Mouse (Mus musculus) forebrain, embryonic 10.5 days (tissue): ENCODE data around the gene Hsd17b12. TPM values are rescaled to one million over a fixed set of nuclear protein-coding genes. Genes with fewer than 3 reads are reported as not detected.

ENCODE experiments used
- DNase-seq: peaks from one replicate; pipeline ENCODE4 v3.0.0-alpha.2; 2017; ENCODE audit warnings: low spot score; ENCODE audit errors: extremely low spot score
- H3K27ac ChIP-seq: fragments of 300-500 bp; sonication (generic); 2 replicates; pipeline ENCODE4 v1.5.1; 2016; ENCODE audit warnings: mild to moderate bottlenecking
- H3K27me3 ChIP-seq: fragments of 300-500 bp; sonication (generic); 2 replicates; pipeline ENCODE4 v1.6.1; 2016; ENCODE audit warnings: mild to moderate bottlenecking; ENCODE audit not compliant: poor library complexity, severe bottlenecking
- H3K36me3 ChIP-seq: fragments of 300-500 bp; sonication (generic); replicated peaks from 2 replicates; pipeline ENCODE4 v1.6.1; 2016; ENCODE audit warnings: mild to moderate bottlenecking, moderate library complexity
- H3K4me1 ChIP-seq: fragments of 300-500 bp; sonication (generic); 2 replicates; pipeline ENCODE4 v1.6.1; 2016
- H3K4me3 ChIP-seq: fragments of 300-500 bp; sonication (generic); 2 replicates; pipeline ENCODE4 v1.5.1; 2016; ENCODE audit warnings: mild to moderate bottlenecking, moderate library complexity
- H3K9me3 ChIP-seq: fragments of 300-500 bp; sonication (generic); 2 replicates; pipeline ENCODE4 v1.6.1; 2016; ENCODE audit warnings: mild to moderate bottlenecking, moderate library complexity
- WGBS: fragments of 180-500 bp; shearing (Covaris S2); methylation state at CpG from one replicate; pipeline ENCODE4 v1.1.7; 2016; 5-methylcytosine and 5-hydroxymethylcytosine counted together
- polyA plus RNA-seq: library from polyadenylated mRNA; unstranded; fragments of >200 nt; fragmentation: Nextera tagmentation; extraction: Ambion mirVana; gene quantifications from 2 replicates; pipeline ENCODE4 v1.2.1, GENCODE M21; 2016

The Hsd17b12 gene
- polyA plus RNA-seq, 1 experiment from 2014 or later: 142 TPM

GRCm38 (mm10) chr2:94144520-94145145, 13.1 kb downstream of the Hsd17b12 start:
- no peak overlapping the region for H3K4me3 ChIP-seq
- no peak overlapping the region for H3K27ac ChIP-seq
- no peaks in the 10 kb centered on the region for H3K27me3 ChIP-seq
- no peaks in the 10 kb centered on the region for H3K4me1 ChIP-seq
- no peaks in the 10 kb centered on the region for H3K36me3 ChIP-seq
- no peak for DNase-seq
- H3K9me3 ChIP-seq: no peaks in the 10 kb centered on the region
- WGBS: 96% methylated on average over 7 of the region's 7 CpGs

- Histone ChIP-seq H3K9me3 (no peaks in the 10 kb centered on the region), H3K4me3 (no peak overlapping the region), H3K4me1 (no peaks in the 10 kb centered on the region), H3K27ac (no peak overlapping the region), H3K36me3 (no peaks in the 10 kb centered on the region), H3K27me3 (no peaks in the 10 kb centered on the region)
- DNase-seq: no peak
- WGBS: 72% methylated on average over 3 of the region's 3 CpGs
Measured at GRCm38 (mm10) chr2:94141293-94141692, 16.5 kb downstream of the Hsd17b12 start.

DNA sequence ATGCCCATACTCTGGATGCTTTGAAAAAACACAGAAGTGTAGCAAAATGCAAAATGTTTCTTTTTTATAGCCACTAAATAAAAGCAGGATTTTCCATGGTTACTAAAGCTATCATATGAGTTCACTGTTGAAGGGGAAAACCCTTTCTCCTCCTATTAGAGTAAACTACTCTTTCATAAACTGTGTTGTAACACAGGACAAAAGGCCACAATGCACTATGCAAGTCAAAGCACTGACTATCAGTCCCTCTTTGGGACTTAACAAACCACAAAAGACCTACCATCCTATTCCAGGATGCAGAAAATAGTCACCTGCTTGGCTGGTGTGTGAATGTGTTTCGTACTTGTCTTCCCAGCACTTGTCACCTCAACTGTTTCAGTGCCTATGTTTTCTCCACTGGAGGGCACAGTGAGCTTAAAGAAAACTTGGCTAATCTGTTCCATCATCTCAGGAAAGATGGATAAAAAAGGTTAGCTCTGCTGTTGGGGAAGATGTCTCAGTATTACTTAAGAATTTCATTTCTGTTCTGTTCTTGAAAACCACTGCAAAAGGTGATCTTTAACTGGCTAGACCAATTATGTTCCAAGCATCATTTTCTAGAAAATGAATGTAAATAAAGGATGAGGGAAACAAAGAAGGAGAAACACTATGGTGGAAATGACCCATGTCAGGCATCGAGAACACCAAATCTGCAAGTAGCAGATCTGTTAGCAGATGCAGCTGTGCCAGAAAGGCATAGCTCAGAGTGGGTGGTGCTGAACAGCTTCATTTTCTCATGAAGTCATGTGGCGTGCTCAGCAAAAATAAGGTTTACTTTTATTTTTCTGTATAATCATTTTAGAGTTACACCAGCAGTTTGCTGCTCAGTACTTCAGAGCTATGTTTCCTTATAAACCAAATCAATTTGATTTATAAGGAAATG, 19.0 kb downstream of the Hsd17b12 start:
- Histone ChIP-seq H3K4me1 (no peaks in the 10 kb centered on the region), H3K36me3 (no peaks in the 10 kb centered on the region), H3K27ac (no peak overlapping the region), H3K4me3 (no peak overlapping the region), H3K27me3 (no peaks in the 10 kb centered on the region), H3K9me3 (no peaks in the 10 kb centered on the region)
- 95% methylated on average over 3 of the region's 3 CpGs for WGBS
- DNase-seq: no peak

DNA sequence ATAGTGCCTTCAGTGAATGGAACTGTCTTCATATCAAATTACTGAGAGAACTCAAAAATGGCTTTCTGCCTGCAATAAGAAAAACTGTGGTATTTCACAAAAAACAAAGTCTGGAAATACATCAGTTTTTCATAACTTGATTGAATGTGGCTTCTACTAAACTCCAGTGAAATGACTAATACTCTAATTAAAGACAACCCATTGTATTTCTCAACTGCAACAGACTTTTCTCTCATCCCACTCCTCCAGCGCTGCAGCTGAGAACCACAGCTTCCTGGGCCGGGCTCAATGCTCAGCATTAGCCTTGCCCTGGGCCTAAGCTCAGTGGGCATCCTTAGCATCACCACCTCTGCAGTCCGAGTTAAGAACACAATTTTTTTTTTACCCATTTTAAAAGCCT, 20.9 kb downstream of the Hsd17b12 start:
- Histone ChIP-seq H3K4me1 (no peaks in the 10 kb centered on the region), H3K4me3 (no peak overlapping the region), H3K27ac (no peak overlapping the region), H3K27me3 (no peaks in the 10 kb centered on the region), H3K9me3 (no peaks in the 10 kb centered on the region), H3K36me3 (0 out of 2 replicates have a peak, but pooled peaks cover 4% of the 10 kb centered on the region)
- 95% methylated on average over 3 of the region's 3 CpGs for WGBS
- no peak for DNase-seq

DNA sequence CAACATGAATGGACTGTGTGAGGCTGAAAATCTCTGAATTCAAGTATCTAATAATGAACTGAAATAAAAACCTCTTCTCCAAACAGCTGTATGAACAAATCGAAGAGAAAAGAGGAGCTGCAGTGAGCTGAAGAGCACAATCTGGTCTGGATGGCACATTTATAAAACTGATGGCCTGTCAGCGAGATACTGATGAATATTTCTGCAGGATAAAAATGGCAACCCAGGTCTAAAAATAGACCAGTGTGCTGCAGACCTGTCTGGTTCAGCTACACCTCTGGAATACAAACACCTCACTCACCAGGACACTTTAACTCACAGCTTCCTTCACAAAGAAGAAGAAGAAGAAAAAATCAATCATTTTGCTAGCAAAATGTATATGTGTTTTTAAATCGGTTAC, 29.3 kb downstream of the Hsd17b12 start:
- 94% methylated on average over 3 of the region's 3 CpGs for WGBS
- Histone ChIP-seq H3K9me3 (no peaks in the 10 kb centered on the region), H3K27me3 (no peaks in the 10 kb centered on the region), H3K27ac (no peak overlapping the region), H3K4me3 (no peak overlapping the region), H3K36me3 (0 out of 2 replicates have a peak, but pooled peaks cover 4% of the 10 kb centered on the region), H3K4me1 (peaks cover 19% of the 10 kb centered on the region)
- DNase-seq: no peak

- Histone ChIP-seq H3K27ac (peak overlapping the region; percentile 71; the same call in 1 of the 2 replicates), H3K4me1 (peaks cover 36% of the 10 kb centered on the region), H3K36me3 (no peaks in the 10 kb centered on the region), H3K27me3 (no peaks in the 10 kb centered on the region), H3K9me3 (no peaks in the 10 kb centered on the region), H3K4me3 (no peak overlapping the region; the same call in 1 of the 2 replicates)
- WGBS: 66% methylated on average over 7 of the region's 7 CpGs
- no peak for DNase-seq
Measured at GRCm38 (mm10) chr2:94122182-94123041, 35.4 kb downstream of the Hsd17b12 start.

GRCm38 (mm10) chr2:94103758-94104157, 54.0 kb downstream of the Hsd17b12 start:
- no peaks in the 10 kb centered on the region for H3K27me3 ChIP-seq
- peaks cover 3% of the 10 kb centered on the region; the same call in 1 of the 2 replicates for H3K4me1 ChIP-seq
- 90% methylated on average over 2 of the region's 2 CpGs for WGBS
- no peak for DNase-seq
- H3K36me3 ChIP-seq: peaks cover 28% of the 10 kb centered on the region
- no peak overlapping the region for H3K27ac ChIP-seq
- no peaks in the 10 kb centered on the region for H3K9me3 ChIP-seq
- H3K4me3 ChIP-seq: no peak overlapping the region

GRCm38 (mm10) chr2:94089901-94090300, 67.9 kb downstream of the Hsd17b12 start:
- Histone ChIP-seq H3K36me3 (peaks cover 8% of the 10 kb centered on the region), H3K27ac (no peak overlapping the region), H3K9me3 (no peaks in the 10 kb centered on the region), H3K4me3 (no peak overlapping the region), H3K4me1 (peaks cover 8% of the 10 kb centered on the region; the same call in 1 of the 2 replicates), H3K27me3 (no peaks in the 10 kb centered on the region)
- DNase-seq: no peak
- WGBS: 86% methylated on average over 1 of the region's 1 CpGs

- Histone ChIP-seq H3K27me3 (no peaks in the 10 kb centered on the region), H3K4me3 (no peak overlapping the region), H3K9me3 (no peaks in the 10 kb centered on the region), H3K36me3 (peaks cover 15% of the 10 kb centered on the region), H3K4me1 (no peaks in the 10 kb centered on the region), H3K27ac (no peak overlapping the region)
- no peak for DNase-seq
- 88% methylated on average over 5 of the region's 5 CpGs for WGBS
Measured at GRCm38 (mm10) chr2:94069482-94069881, 88.3 kb downstream of the Hsd17b12 start.

DNA sequence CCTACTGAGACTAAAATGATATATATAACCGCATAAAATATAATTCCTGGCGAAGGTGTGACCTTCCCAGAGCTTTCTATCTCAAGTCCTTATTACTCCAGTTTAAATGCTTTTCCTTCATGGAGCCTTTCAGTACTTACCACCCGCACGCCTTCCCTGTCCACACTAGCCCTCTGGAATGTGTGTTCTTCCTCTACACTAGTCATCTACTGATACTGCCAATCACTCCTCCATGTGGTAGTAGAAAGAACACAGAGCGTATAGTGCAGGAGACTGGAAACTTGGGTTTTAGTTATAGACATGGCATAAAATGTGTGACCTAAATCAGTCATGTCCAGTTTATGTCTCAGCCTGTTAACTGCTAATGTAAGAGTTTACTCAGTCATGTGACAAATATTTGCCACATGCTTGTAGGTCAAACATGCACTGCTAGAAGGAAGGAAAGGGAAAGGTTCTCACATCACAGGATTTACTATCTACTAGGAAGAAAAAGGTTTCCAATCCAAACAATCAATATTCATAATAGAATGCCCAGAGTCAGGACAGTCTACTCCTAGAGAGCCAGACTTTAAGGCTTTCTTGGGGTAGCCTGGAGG, 91.1 kb downstream of the Hsd17b12 start:
- H3K36me3 ChIP-seq: peaks cover 17% of the 10 kb centered on the region
- DNase-seq: no peak
- 91% methylated on average over 5 of the region's 5 CpGs for WGBS
- no peaks in the 10 kb centered on the region for H3K9me3 ChIP-seq
- no peak overlapping the region for H3K4me3 ChIP-seq
- no peak overlapping the region for H3K27ac ChIP-seq
- no peaks in the 10 kb centered on the region for H3K4me1 ChIP-seq
- no peaks in the 10 kb centered on the region for H3K27me3 ChIP-seq

DNA sequence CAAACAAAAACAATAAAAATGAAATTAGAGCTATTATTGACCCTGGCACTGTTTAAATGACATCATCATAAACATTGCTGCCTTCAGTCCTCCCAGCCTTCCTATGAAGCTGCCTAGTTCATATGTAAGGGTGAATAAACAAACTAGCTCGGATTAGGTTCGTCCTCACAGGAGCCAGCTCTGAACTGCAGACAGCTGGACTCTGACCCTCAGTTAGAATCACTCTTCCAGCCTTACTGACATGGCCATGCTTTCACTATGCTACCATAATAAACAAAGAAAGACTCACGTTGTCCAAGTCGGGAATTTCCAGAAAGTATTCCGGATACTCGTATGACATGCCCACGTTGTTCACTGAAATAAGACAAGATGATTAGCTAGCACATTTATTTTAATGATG, 91.6 kb downstream of the Hsd17b12 start:
- Histone ChIP-seq H3K27me3 (no peaks in the 10 kb centered on the region), H3K4me3 (no peak overlapping the region), H3K4me1 (no peaks in the 10 kb centered on the region), H3K36me3 (peaks cover 17% of the 10 kb centered on the region), H3K27ac (no peak overlapping the region), H3K9me3 (no peaks in the 10 kb centered on the region)
- WGBS: 92% methylated on average over 7 of the region's 7 CpGs
- DNase-seq: no peak

DNA sequence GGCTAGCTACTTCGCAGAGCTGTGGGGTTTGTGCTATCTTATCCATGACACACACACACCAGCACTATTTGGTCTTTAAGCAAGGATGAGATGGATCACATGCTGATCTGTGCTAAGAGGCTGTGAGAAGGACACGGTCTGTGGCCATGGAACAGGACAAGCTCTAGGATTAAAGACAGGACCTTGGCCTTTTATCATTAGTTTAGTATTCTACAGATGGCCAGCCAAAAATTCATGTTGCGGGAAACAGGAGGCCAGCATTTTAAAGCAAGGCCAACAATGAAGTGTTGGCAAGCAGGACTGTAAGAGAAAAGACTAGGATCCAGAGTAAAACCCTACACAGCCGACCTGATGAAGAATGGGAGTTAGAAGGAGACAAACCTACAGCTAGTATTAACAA, 95.0 kb downstream of the Hsd17b12 start:
- Histone ChIP-seq H3K27ac (no peak overlapping the region), H3K9me3 (no peaks in the 10 kb centered on the region), H3K4me3 (no peak overlapping the region), H3K4me1 (no peaks in the 10 kb centered on the region), H3K36me3 (peaks cover 14% of the 10 kb centered on the region), H3K27me3 (no peaks in the 10 kb centered on the region)
- DNase-seq: no peak
- WGBS: 94% methylated on average over 4 of the region's 4 CpGs
